ENCODE assay signal across 8 mouse cellular contexts in the genomic region with DNA sequence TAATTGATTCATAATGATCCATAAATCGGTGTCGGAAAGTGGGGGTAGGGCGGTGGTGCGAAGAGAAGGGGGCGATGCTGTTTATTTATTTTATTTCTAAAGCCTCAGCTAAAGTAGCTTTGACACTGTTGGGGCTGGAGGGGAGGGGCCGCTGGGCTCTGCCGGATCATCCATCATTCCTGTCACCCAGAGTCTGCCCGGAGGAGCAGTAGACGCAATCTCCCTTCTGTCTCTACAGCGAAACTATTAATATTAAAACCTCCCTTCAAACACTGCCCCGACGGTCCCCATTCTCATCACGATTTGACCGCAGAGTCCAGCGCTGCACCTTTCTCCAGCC.
A peak's percentile ranks its signal among the peaks of the same experiment; 100 is the strongest.
DNase-seq lines count a peak whose midpoint lies in the region; ATAC-seq and TF ChIP-seq lines count a peak whose summit lies in the region.

No protein-coding gene starts in this region.

- H3K9me3 ChIP-seq in forebrain, postnatal 0 days (ENCODE audit: low read length), result no peaks in the 10 kb centered on the region
- no peaks in the 10 kb centered on the region for H3K9me3 ChIP-seq in limb, embryonic 12.5 days
- H3K9me3 ChIP-seq in neural tube, embryonic 14.5 days (ENCODE audit: control insufficient read depth, low read length), result no peaks in the 10 kb centered on the region

- no peak overlapping the region for H3K27ac ChIP-seq in left cerebral cortex, adult 2 months
- peak overlapping the region; percentile 88 for H3K27ac ChIP-seq in forebrain, postnatal 0 days (ENCODE audit: low read depth, low read length)
- no peak overlapping the region for H3K27ac ChIP-seq in limb, embryonic 12.5 days
- H3K27ac ChIP-seq in neural tube, embryonic 14.5 days (ENCODE audit: low read depth, low read length), result peak overlapping the region; percentile 85

- DNase-seq in left cerebral cortex, adult 2 months (ENCODE audit: extremely low spot score in 1 of 2, low spot score in 2 of 2), result no peak
- DNase-seq in left cerebral cortex, postnatal 4 days, result no peak
- DNase-seq in forebrain, postnatal 0 days, result peak; percentile 59
- DNase-seq in urinary bladder, postnatal 4 days (ENCODE audit: low spot score in 2 of 2), result no peak
- DNase-seq in right cerebral cortex, postnatal 25 days, result no peak
- no peak for DNase-seq in cerebellum, adult 9-10 months

- 1% methylated on average over 15 of the region's 15 CpGs for WGBS in forebrain, postnatal 0 days
- under 1% methylated on average over 15 of the region's 15 CpGs for WGBS in limb, embryonic 12.5 days
- WGBS in neural tube, embryonic 14.5 days, result 2% methylated on average over 15 of the region's 15 CpGs

- H3K4me3 ChIP-seq in left cerebral cortex, adult 2 months, result peak overlapping the region; percentile 18; the same call in 1 of the 2 replicates
- H3K4me3 ChIP-seq in forebrain, postnatal 0 days (ENCODE audit: low read depth, low read length), result peak overlapping the region; percentile 18; the same call in 1 of the 2 replicates
- H3K4me3 ChIP-seq in limb, embryonic 12.5 days (replicated peaks), result peak overlapping the region; percentile 23; the same call in 1 of the 2 replicates
- H3K4me3 ChIP-seq in neural tube, embryonic 14.5 days (ENCODE audit: low read depth, low read length), result peak overlapping the region; percentile 12; the same call in 1 of the 2 replicates

- H3K4me1 ChIP-seq in forebrain, postnatal 0 days (ENCODE audit: insufficient read depth), result peaks cover 18% of the 10 kb centered on the region; the same call in 1 of the 2 replicates
- H3K4me1 ChIP-seq in limb, embryonic 12.5 days (replicated peaks), result peaks cover 18% of the 10 kb centered on the region
- H3K4me1 ChIP-seq in neural tube, embryonic 14.5 days (ENCODE audit: control insufficient read depth, insufficient read depth, low read length), result peaks cover 17% of the 10 kb centered on the region; the same call in 1 of the 2 replicates

- TF ChIP-seq CTCF in left cerebral cortex, adult 2 months (IDR thresholded peaks at IDR 0.05), result no peak
- no peak for TF ChIP-seq CTCF in forebrain, postnatal 0 days (IDR thresholded peaks at IDR 0.05; ENCODE audit: low read depth)

- peaks cover 6% of the 10 kb centered on the region; the same call in 1 of the 2 replicates for H3K27me3 ChIP-seq in forebrain, postnatal 0 days (ENCODE audit: insufficient read depth, low read length)
- H3K27me3 ChIP-seq in limb, embryonic 12.5 days, result peaks cover 63% of the 10 kb centered on the region
- no peaks in the 10 kb centered on the region for H3K27me3 ChIP-seq in neural tube, embryonic 14.5 days (ENCODE audit: control insufficient read depth, insufficient read depth, low read length)

- H3K4me2 ChIP-seq in forebrain, postnatal 0 days (ENCODE audit: low read depth), result peak overlapping the region; percentile 48
- H3K4me2 ChIP-seq in limb, embryonic 12.5 days, result peak overlapping the region; percentile 50
- peak overlapping the region; percentile 48 for H3K4me2 ChIP-seq in neural tube, embryonic 14.5 days (ENCODE audit: low read depth, low read length)

- ATAC-seq in forebrain, postnatal 0 days, result no peak
- no peak for ATAC-seq in limb, embryonic 12.5 days (ENCODE audit: insufficient number of reproducible peaks, insufficient read depth, low FRiP score, low TSS enrichment, low read depth)
- peak; percentile 63 for ATAC-seq in neural tube, embryonic 14.5 days (ENCODE audit: low read depth)

- peak overlapping the region; percentile 29 for H3K9ac ChIP-seq in forebrain, postnatal 0 days
- no peak overlapping the region for H3K9ac ChIP-seq in limb, embryonic 12.5 days (replicated peaks)
- H3K9ac ChIP-seq in neural tube, embryonic 14.5 days (replicated peaks; ENCODE audit: low read depth, low read length), result no peak overlapping the region; the same call in 1 of the 2 replicates

- intact Hi-C loops in left cerebral cortex, adult 2 months (cut with DNase I), result no loop called here
- intact Hi-C loops in left cerebral cortex, postnatal 4 days (cut with DNase I), result no loop called here

- no peaks in the 10 kb centered on the region; the same call in 1 of the 2 replicates for H3K36me3 ChIP-seq in forebrain, postnatal 0 days (ENCODE audit: insufficient read depth)
- H3K36me3 ChIP-seq in limb, embryonic 12.5 days, result peaks cover 2% of the 10 kb centered on the region; the same call in 1 of the 2 replicates
- no peaks in the 10 kb centered on the region for H3K36me3 ChIP-seq in neural tube, embryonic 14.5 days (ENCODE audit: control insufficient read depth, insufficient read depth, low read length)

Comparison
In these comparisons a context has a peak if more than half of its experiments do, and no peak if none do; other contexts are left out.
1. H3K27ac ChIP-seq: peak in forebrain, postnatal 0 days (single experiment) and neural tube, embryonic 14.5 days (single experiment); none in left cerebral cortex, adult 2 months (single experiment) and limb, embryonic 12.5 days (single experiment).
2. Peak in every context shown above with its lines, with median percentiles within 50 percentile points of each other: H3K4me3 ChIP-seq and H3K4me2 ChIP-seq.